Mouse (Mus musculus) liver, adult 2 months (tissue): Measurements from ENCODE around the gene Aqp5.

Experiments used
- CTCF ChIP-seq: fragments of 200-500 bp; IDR thresholded peaks from 2 replicates; pipeline ENCODE4 v1.5.1; 2011; ENCODE audit warnings: low read depth, low read length, control low read depth
- POLR2A ChIP-seq: fragments of 200-500 bp; IDR thresholded peaks from 2 replicates; pipeline ENCODE4 v1.6.1; 2011; ENCODE audit warnings: low read length, control low read depth; ENCODE audit not compliant: insufficient read depth; ENCODE audit errors: extremely low read depth

DNA sequence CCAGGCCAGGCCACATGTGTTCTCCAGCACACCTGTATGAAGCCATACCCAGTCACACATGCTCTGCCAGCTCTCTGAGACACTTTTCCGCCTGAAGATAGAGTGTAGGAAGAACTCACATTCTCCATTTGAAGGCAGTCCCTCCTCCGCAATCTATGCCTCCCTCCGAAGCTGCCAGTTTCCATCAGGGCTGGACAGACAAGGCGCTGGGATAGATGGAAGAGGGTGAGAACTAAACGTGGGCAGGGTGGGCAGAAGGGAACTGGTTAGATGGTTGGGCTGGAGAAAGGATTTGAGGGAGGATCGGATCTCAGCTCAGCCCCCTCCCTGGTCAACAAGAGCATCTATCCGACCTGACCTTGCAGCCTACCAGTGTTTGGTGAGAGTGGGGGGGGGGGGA, 6.3 kb downstream of the Aqp5 start:
- TF ChIP-seq CTCF = no peak
- TF ChIP-seq POLR2A = no peak
